Mouse (Mus musculus) gastrocnemius, postnatal 14 days (tissue): ENCODE measurements around the gene Sap30bp. TPM values are rescaled to one million over a fixed set of nuclear protein-coding genes. Genes with fewer than 3 reads are reported as not detected.

Source experiments
- DNase-seq: peaks from one replicate; pipeline ENCODE4 v3.0.0; 2021; ENCODE audit warnings: mixed read lengths
- intact Hi-C: fragments of 180-260 bp; cut with DNase I; formaldehyde crosslinking; loops from one replicate; pipeline ENCODE4 v1.15.1; 2025; ENCODE audit warnings: low total_unique reads
- total RNA-seq, 2 experiments: library from RNA; stranded (reverse); gene quantifications; 2 replicates each; pipeline ENCODE4 v1.2.3; 2021

Sap30bp gene
- total RNA-seq, 2 experiments from 2014 or later = 13.1 to 15.2 TPM

- intact Hi-C loops = no loop called here
- DNase-seq = peak; percentile 91
These were observed 79.3 kb downstream of the Sap30bp start, which contains the start of gene Galk1 for GRCm38 (mm10) chr11:116012262-116012947. Gene Galk1 (minus strand): TSS chr11:116012719.

GRCm38 (mm10) chr11:116014821-116015220, 81.7 kb downstream of the Sap30bp start:
- DNase-seq = no peak
- intact Hi-C loops = no loop called here

Other genes starting within 250 kb of the Sap30bp start
- 10 to 100 TPM; 76.5 to 93.9 TPM for gene Grb2, start 224.7 kb upstream of the Sap30bp start, total RNA-seq
- 10 to 100 TPM; 52.7 to 61.5 TPM for gene Tmem94, start 167.8 kb upstream of the Sap30bp start, total RNA-seq
- 10 to 100 TPM; 18.4 to 20.1 TPM for gene Caskin2, start 119.6 kb upstream of the Sap30bp start, total RNA-seq
- gene Tsen54, start 118.6 kb upstream of the Sap30bp start, total RNA-seq = 1 to 10 TPM; 5.8 to 7.8 TPM
- 10 to 100 TPM; 11.2 to 11.5 TPM for gene Llgl2, start 109.2 kb upstream of the Sap30bp start, total RNA-seq
- under 1 TPM in 1 of 2 experiments, not detected in 1; 0.09 TPM for gene Myo15b, start 74.9 kb upstream of the Sap30bp start, total RNA-seq
- gene Smim5, start 33.3 kb upstream of the Sap30bp start, total RNA-seq = 1 to 10 TPM; 2.2 to 2.4 TPM
- not detected for gene Smim6, start 21.3 kb upstream of the Sap30bp start, total RNA-seq
- 1 to 10 TPM; 5.7 to 6.3 TPM for gene Recql5, start 195 bp downstream of the Sap30bp start, total RNA-seq
- gene Itgb4, start 41.4 kb downstream of the Sap30bp start, total RNA-seq = 1 to 10 TPM; 1.9 to 6.7 TPM
- 10 to 100 TPM in 1 of 2 experiments, 1 to 10 TPM in 1; 7.2 to 11.3 TPM for gene Galk1, start 79.4 kb downstream of the Sap30bp start, total RNA-seq
- 100 to 1,000 TPM; 132 to 170 TPM for gene H3f3b, start 94.7 kb downstream of the Sap30bp start, total RNA-seq
- 1 to 10 TPM; 7.3 to 7.7 TPM for gene Unk, start 97.0 kb downstream of the Sap30bp start, total RNA-seq
- gene Unc13d, start 144.7 kb downstream of the Sap30bp start, total RNA-seq = under 1 TPM; 0.31 to 0.33 TPM
- gene Wbp2, start 153.7 kb downstream of the Sap30bp start, total RNA-seq = 10 to 100 TPM; 61.6 to 65.3 TPM
- gene Trim47, start 193.9 kb downstream of the Sap30bp start, total RNA-seq = 10 to 100 TPM; 21.2 to 21.3 TPM
- gene Trim65, start 197.8 kb downstream of the Sap30bp start, total RNA-seq = 1 to 10 TPM; 3.3 to 3.5 TPM
- gene Mrpl38, start 205.6 kb downstream of the Sap30bp start, total RNA-seq = 10 to 100 TPM; 41.8 to 49.5 TPM
- 10 to 100 TPM in 1 of 2 experiments, 1 to 10 TPM in 1; 9.1 to 11.6 TPM for gene Fbf1, start 234.9 kb downstream of the Sap30bp start, total RNA-seq